Mouse (Mus musculus) CH12.LX (cell line): ENCODE measurements around the gene Kdm4c. TPM values are rescaled to one million over a fixed set of nuclear protein-coding genes. Genes with fewer than 3 reads are reported as not detected.

Source experiments
- DNase-seq: peaks from one replicate; pipeline ENCODE4 v3.0.0-alpha.2; 2013; ENCODE audit errors: extremely low read depth
- H3K27ac ChIP-seq: 2 replicates; pipeline ENCODE4 v1.5.1; 2012; ENCODE audit warnings: low read depth, mild to moderate bottlenecking, control low read depth, moderate library complexity; ENCODE audit not compliant: insufficient read depth
- H3K27me3 ChIP-seq: replicated peaks from 2 replicates; pipeline ENCODE3; 2012; ENCODE audit warnings: inconsistent platforms
- H3K36me3 ChIP-seq, 2 experiments: replicated peaks in 1 of 2; 2 replicates each; pipeline versions ENCODE3 to v1.6.1; 2012; ENCODE audit warnings: inconsistent platforms in 1 of 2, low read length in 1 of 2, mild to moderate bottlenecking in 1 of 2, mixed read lengths in 1 of 2, moderate library complexity in 1 of 2; ENCODE audit not compliant: control insufficient read depth in 1 of 2, insufficient read depth in 1 of 2
- H3K4me1 ChIP-seq, 2 experiments: 2 replicates each; pipeline ENCODE4 v1.6.1; 2012; ENCODE audit warnings: inconsistent platforms in 1 of 2, moderate library complexity in 1 of 2; ENCODE audit not compliant: insufficient read depth in 2 of 2, control insufficient read depth in 1 of 2
- H3K4me2 ChIP-seq: 2 replicates; pipeline ENCODE4 v1.6.1; 2012; ENCODE audit warnings: low read depth, mild to moderate bottlenecking, control low read depth; ENCODE audit not compliant: poor library complexity, insufficient read depth, severe bottlenecking
- H3K4me3 ChIP-seq, 3 experiments: fragments of 150-350 bp in 1 of 3; sonication (generic) in 1 of 3; replicated peaks in 1 of 3; 2 replicates each; pipeline versions ENCODE3 to v1.5.1; 2011 to 2012; ENCODE audit warnings: low read depth in 2 of 3, low read length in 2 of 3, mild to moderate bottlenecking in 2 of 3, moderate library complexity in 2 of 3, control low read depth in 1 of 3, improper control_type of control experiment in 1 of 3, inconsistent platforms in 1 of 3, mixed read lengths in 1 of 3; ENCODE audit not compliant: poor library complexity in 1 of 3
- H3K79me2 ChIP-seq: replicated peaks from 2 replicates; pipeline ENCODE4 v1.6.1; 2012; ENCODE audit warnings: mild to moderate bottlenecking, moderate library complexity; ENCODE audit not compliant: control insufficient read depth, poor library complexity, insufficient read depth, severe bottlenecking; ENCODE audit errors: extremely low read depth
- H3K9ac ChIP-seq: 2 replicates; pipeline ENCODE4 v1.6.1; 2012; ENCODE audit warnings: low read depth, mild to moderate bottlenecking, control low read depth, moderate library complexity; ENCODE audit not compliant: insufficient read depth
- H3K9me3 ChIP-seq: replicated peaks from 2 replicates; pipeline ENCODE3; 2012; ENCODE audit warnings: low read length, inconsistent platforms, mixed read lengths
- CTCF ChIP-seq, 2 experiments: IDR thresholded peaks in 1 of 2; conservative IDR thresholded peaks in 1 of 2; 2 replicates each; pipeline ENCODE4 v1.5.1; 2011 to 2012; ENCODE audit warnings: low read depth in 2 of 2, low read length in 2 of 2, improper control_type of control experiment in 1 of 2, inconsistent platforms in 1 of 2, mild to moderate bottlenecking in 1 of 2, moderate library complexity in 1 of 2
- MAX ChIP-seq: IDR thresholded peaks from 2 replicates; pipeline ENCODE4 v1.6.1; 2011; ENCODE audit warnings: low read length, improper control_type of control experiment
- MEF2A ChIP-seq: IDR thresholded peaks from 2 replicates; pipeline ENCODE4 v1.6.1; 2014; ENCODE audit warnings: low read depth, mild to moderate bottlenecking, inconsistent platforms, low read length, improper control_type of control experiment, borderline replicate concordance
- TCF12 ChIP-seq: IDR thresholded peaks from 2 replicates; pipeline ENCODE4 v1.6.1; 2014; ENCODE audit warnings: low read depth, mild to moderate bottlenecking, inconsistent platforms, low read length, improper control_type of control experiment
- dilution Hi-C: fragments of 300-500 bp; cut with MboI; formaldehyde crosslinking; loops from 2 replicates; pipeline ENCODE4 v1.14.3; 2020; ENCODE audit warnings: low sequenced_read_pairs; ENCODE audit not compliant: extremely low pct_unique_long_range_greater_than_20kb, extremely low pct_ligation_motif_present
- in situ Hi-C: fragments of 300-500 bp; cut with MboI; formaldehyde crosslinking; loops from 3 replicates; pipeline ENCODE4 v1.14.3; 2019; ENCODE audit warnings: low sequenced_read_pairs, low pct_ligation_motif_present, low pct_unique_long_range_greater_than_20kb, mixed read lengths
- polyA plus RNA-seq: library from polyadenylated mRNA; unstranded; fragments of >175 nt; gene quantifications from 2 replicates; pipeline ENCODE4 v1.2.1, GENCODE M21; 2012; ENCODE audit warnings: low read depth; ENCODE audit not compliant: insufficient read length
- total RNA-seq, 2 experiments: library from RNA; depleted of rRNA; stranded (reverse); fragments of 300-350 nt in 1 of 2; fragments of >200 nt in 1 of 2; gene quantifications; 2 replicates each; pipeline ENCODE4 v1.2.3; 2012 to 2014

Kdm4c gene
- total and polyA plus RNA-seq, 3 experiments, result 8.1 to 14.4 (median 12.2) TPM

DNA sequence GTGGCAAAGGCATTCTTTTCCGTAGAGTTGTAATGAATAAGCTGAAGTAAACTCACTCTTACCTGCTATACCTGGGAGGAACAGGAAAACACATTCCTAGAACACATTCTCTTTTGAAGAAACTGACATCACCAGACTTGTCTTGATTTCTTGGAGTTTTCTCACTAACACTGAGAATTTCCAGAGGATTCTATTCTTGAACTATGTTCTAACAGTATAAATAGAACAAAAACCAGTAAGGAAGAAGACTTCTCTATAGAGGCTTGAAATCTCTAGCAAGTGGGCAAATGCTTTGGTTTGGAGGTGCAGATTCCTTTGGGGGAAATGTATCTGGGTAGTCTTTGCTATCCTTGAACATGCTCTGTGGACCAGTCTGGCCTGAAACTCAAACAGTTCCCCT, 166.4 kb downstream of the Kdm4c start:
- no peak for DNase-seq
- H3K4me1 ChIP-seq, result no peaks in the 10 kb centered on the region
- H3K4me2 ChIP-seq, result no peak overlapping the region
- in situ Hi-C loops (no loop called here), dilution Hi-C loops (no loop called here)
- H3K9me3 ChIP-seq, result no peaks in the 10 kb centered on the region
- no peak for TF ChIP-seq CTCF (conservative IDR thresholded peaks at IDR 0.05 in 1 of 2, IDR thresholded peaks at IDR 0.05 in 1 of 2; ENCODE audit: low read depth in 2 of 2, low read length in 2 of 2)
- H3K9ac ChIP-seq, result no peak overlapping the region
- H3K79me2 ChIP-seq, result no peaks in the 10 kb centered on the region
- H3K27ac ChIP-seq, result no peak overlapping the region
- H3K36me3 ChIP-seq, result peaks cover 8 to 17% of the 10 kb centered on the region in 2 experiments
- H3K4me3 ChIP-seq, result no peak overlapping the region
- no peaks in the 10 kb centered on the region for H3K27me3 ChIP-seq

- TF ChIP-seq MEF2A (no peak), MAX (no peak), TCF12 (no peak)
- dilution Hi-C loops, result no loop called here
- Histone ChIP-seq H3K36me3 (no peaks in the 10 kb centered on the region), H3K4me3 (no peak overlapping the region), H3K27ac (no peak overlapping the region), H3K79me2 (no peaks in the 10 kb centered on the region), H3K4me2 (no peak overlapping the region), H3K9ac (no peak overlapping the region), H3K4me1 (no peaks in the 10 kb centered on the region), H3K27me3 (no peaks in the 10 kb centered on the region), H3K9me3 (no peaks in the 10 kb centered on the region)
- no peak for DNase-seq
- in situ Hi-C loops, result no loop called here
These were observed 177.5 kb downstream of the Kdm4c start for GRCm38 (mm10) chr4:74419794-74420193.

Other genes starting within 250 kb of the Kdm4c start
- not detected in 2 replicates for gene Frmd3, start 229.1 kb upstream of the Kdm4c start, total RNA-seq (2012; rRNA removed)
- gene Frmd3, start 229.1 kb upstream of the Kdm4c start, total RNA-seq (2014; rRNA removed), result not detected in 2 replicates
- gene Frmd3, start 229.1 kb upstream of the Kdm4c start, polyA plus RNA-seq, result not detected in 2 replicates